Mouse (Mus musculus): ENCODE results near the gene Tmem108.

DNA sequence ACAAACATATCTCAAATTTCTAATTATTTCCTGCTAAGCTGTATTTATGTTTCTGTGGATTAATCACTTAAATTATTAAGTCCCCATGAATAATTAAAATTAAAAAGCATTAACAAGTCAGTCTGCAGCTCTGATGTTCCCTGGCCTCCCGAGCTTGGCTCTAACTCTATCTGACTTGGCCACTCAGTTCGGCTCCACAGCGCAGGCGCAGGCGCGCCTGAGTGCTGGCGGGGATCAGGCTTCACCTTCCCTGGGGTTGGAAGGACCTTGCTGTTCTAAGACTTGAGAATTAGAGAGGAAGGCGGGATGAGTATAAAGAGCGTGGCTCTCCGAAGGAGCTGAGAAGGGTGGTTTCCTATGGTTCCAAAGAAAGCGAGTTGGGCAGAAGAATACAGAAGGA lies 41.6 kb downstream of the Tmem108 start:
- TF ChIP-seq POLR2A (IDR thresholded peaks at IDR 0.05; ENCODE audit: borderline replicate concordance, low read depth, low read length) = no peak
- no peak for TF ChIP-seq CTCF (IDR thresholded peaks at IDR 0.05; ENCODE audit: low read depth, low read length)

Data from bone marrow macrophage, adult 2 months (primary cell).